Mouse (Mus musculus) forebrain, embryonic 11.5 days (tissue): ENCODE results near the gene 4930407I10Rik. TPM values are rescaled to one million over a fixed set of nuclear protein-coding genes. Genes with fewer than 3 reads are reported as not detected.
A peak's percentile ranks its signal among the peaks of the same experiment; 100 is the strongest.

Experiments used
- ATAC-seq: fragments of 200-750 bp; cut with Nextera tagmentation; replicated peaks from 2 replicates; pipeline ENCODE4 v1.8.0; 2017; ENCODE audit warnings: moderate TSS enrichment; ENCODE audit not compliant: low FRiP score
- DNase-seq: peaks from one replicate; pipeline ENCODE4 v3.0.0-alpha.2; 2017; ENCODE audit warnings: low spot score
- H3K27ac ChIP-seq: fragments of 300-500 bp; sonication (generic); 2 replicates; pipeline ENCODE4 v1.5.1; 2014; ENCODE audit warnings: low read depth, low read length
- H3K27me3 ChIP-seq: fragments of 300-500 bp; sonication (generic); 2 replicates; pipeline ENCODE4 v1.6.1; 2014; ENCODE audit warnings: mild to moderate bottlenecking, low read length, mixed read lengths; ENCODE audit not compliant: control insufficient read depth, insufficient read depth
- H3K36me3 ChIP-seq: fragments of 300-500 bp; sonication (generic); 2 replicates; pipeline ENCODE4 v1.6.1; 2014; ENCODE audit warnings: mild to moderate bottlenecking, low read length, moderate library complexity, mixed read lengths; ENCODE audit not compliant: control insufficient read depth, insufficient read depth
- H3K4me1 ChIP-seq: fragments of 300-500 bp; sonication (generic); replicated peaks from 2 replicates; pipeline ENCODE4 v1.6.1; 2014; ENCODE audit warnings: low read length, mixed read lengths; ENCODE audit not compliant: control insufficient read depth, insufficient read depth
- H3K4me2 ChIP-seq: fragments of 300-500 bp; sonication (generic); 2 replicates; pipeline ENCODE4 v1.6.1; 2014; ENCODE audit warnings: low read depth, mild to moderate bottlenecking, low read length, moderate library complexity, mixed read lengths; ENCODE audit not compliant: severe bottlenecking
- H3K4me3 ChIP-seq: fragments of 300-500 bp; sonication (generic); 2 replicates; pipeline ENCODE4 v1.5.1; 2014; ENCODE audit warnings: low read depth, low read length
- H3K9ac ChIP-seq: fragments of 300-500 bp; sonication (generic); 2 replicates; pipeline ENCODE4 v1.6.1; 2014; ENCODE audit warnings: low read length
- H3K9me3 ChIP-seq: fragments of 300-500 bp; sonication (generic); 2 replicates; pipeline ENCODE4 v1.6.1; 2016; ENCODE audit warnings: low read length, mixed read lengths; ENCODE audit not compliant: control insufficient read depth
- WGBS: fragments of 180-500 bp; shearing (Covaris S2); extraction: QIAGEN DNeasy Blood & Tissue Kit; methylation state at CpG from one replicate; pipeline ENCODE4 v1.1.7; 2014; 5-methylcytosine and 5-hydroxymethylcytosine counted together
- polyA plus RNA-seq: library from polyadenylated mRNA; unstranded; fragments of >200 nt; fragmentation: Nextera tagmentation; extraction: Ambion mirVana; gene quantifications from 2 replicates; pipeline ENCODE4 v1.2.1, GENCODE M21; 2014

4930407I10Rik gene
- polyA plus RNA-seq, 1 experiment from 2014 or later: not detected

- DNase-seq (no peak), ATAC-seq (no peak)
- Histone ChIP-seq H3K4me2 (no peak overlapping the region), H3K9me3 (no peaks in the 10 kb centered on the region), H3K27ac (no peak overlapping the region), H3K36me3 (peaks cover 2% of the 10 kb centered on the region; the same call in 1 of the 2 replicates), H3K27me3 (no peaks in the 10 kb centered on the region), H3K9ac (no peak overlapping the region), H3K4me1 (peaks cover 6% of the 10 kb centered on the region; the same call in 1 of the 2 replicates), H3K4me3 (no peak overlapping the region)
- WGBS: 97% methylated on average over 7 of the region's 7 CpGs
Observed at GRCm38 (mm10) chr15:82044166-82044784, 14.7 kb upstream of the 4930407I10Rik start.

- 0 out of 2 replicates have a peak, but pooled peaks have one; percentile 24 for ATAC-seq
- Histone ChIP-seq H3K4me3 (peak overlapping the region; percentile 92), H3K27ac (no peak overlapping the region), H3K27me3 (no peaks in the 10 kb centered on the region), H3K36me3 (no peaks in the 10 kb centered on the region), H3K9ac (peak overlapping the region; percentile 93), H3K9me3 (no peaks in the 10 kb centered on the region), H3K4me2 (peak overlapping the region; percentile 92), H3K4me1 (peaks cover 6% of the 10 kb centered on the region; the same call in 1 of the 2 replicates)
- WGBS: 4% methylated on average over 26 of the region's 26 CpGs
- DNase-seq: no peak
Observed at GRCm38 (mm10) chr15:82046246-82046891, 12.6 kb upstream of the 4930407I10Rik start.

DNA sequence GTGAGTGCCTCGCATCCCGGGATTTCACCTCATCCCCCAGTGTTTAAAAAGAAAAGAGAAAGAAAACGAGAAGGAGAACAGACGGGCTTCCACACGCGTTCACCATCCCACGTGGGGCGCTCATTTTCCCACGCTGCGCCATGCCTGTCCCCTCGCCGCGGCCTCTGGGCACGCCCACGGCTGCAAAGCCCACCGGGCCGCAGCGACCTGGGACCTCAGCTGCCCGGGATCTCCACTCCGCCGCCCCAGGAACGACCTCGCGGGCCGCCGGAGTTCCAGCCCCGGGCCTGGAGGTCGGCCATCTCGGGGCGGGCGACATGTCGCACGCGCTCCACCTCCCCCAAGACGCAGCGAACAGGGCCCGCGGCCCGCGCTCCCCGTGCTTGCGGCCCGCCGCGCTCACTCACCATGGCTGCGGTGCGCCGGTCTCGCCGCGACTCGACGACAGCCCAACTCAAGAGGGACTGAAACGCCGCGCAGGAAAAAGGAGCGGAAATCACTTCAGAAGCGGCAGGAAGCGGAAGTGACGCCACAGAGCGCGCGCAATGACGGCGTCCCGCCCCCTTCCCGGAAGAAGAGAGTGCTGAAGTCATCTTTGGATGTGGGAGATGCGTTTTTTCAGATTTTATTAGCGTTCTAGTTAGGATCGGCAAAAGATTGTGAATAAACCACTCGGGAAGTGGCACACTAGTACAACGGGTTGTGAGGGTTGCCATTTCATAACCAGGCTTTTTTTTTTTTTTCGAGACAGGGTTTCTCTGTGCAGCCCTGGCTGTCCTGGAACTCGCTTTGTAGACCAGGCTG lies 11.7 kb upstream of the 4930407I10Rik start, which contains the start of gene Snu13:
Snu13 (minus strand) TSS at position 519 of the 804 bp plus-strand sequence.
- under 1% methylated on average over 74 of the region's 74 CpGs for WGBS
- H3K4me1 ChIP-seq: peaks cover 6% of the 10 kb centered on the region; the same call in 1 of the 2 replicates
- peak within 1 kb of the TSS; percentile 92 for H3K4me3 ChIP-seq
- H3K36me3 ChIP-seq: no peaks in the 10 kb centered on the region
- ATAC-seq (peak; percentile 78), DNase-seq (peak; percentile 94)
- H3K4me2 ChIP-seq: peak within 1 kb of the TSS; percentile 92
- no peaks in the 10 kb centered on the region for H3K27me3 ChIP-seq
- peak within 1 kb of the TSS; percentile 93 for H3K9ac ChIP-seq
- H3K27ac ChIP-seq: peak within 1 kb of the TSS; percentile 37; the same call in 1 of the 2 replicates
- H3K9me3 ChIP-seq: no peaks in the 10 kb centered on the region

DNA sequence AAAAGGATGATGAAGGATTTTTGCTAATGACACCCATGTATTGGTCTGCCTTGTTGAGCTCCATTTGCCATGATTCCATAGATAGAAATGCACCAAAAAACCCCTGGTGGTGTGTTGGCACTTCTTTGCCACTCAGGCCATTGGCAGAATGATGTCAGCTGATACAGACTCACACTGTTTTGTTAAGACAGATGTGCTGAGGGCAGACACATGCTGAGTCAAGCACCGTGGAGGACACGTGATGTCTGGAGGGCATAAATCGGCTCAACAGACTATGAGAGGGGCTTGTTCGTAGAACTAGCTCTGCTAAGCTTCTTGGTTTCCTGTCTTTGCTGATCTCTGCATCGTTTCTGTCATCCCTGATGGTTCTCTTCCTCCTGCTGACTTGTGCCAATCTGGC lies 6.4 kb upstream of the 4930407I10Rik start:
- 74% methylated on average over 5 of the region's 5 CpGs for WGBS
- Histone ChIP-seq H3K9ac (no peak overlapping the region), H3K27ac (no peak overlapping the region), H3K4me1 (no peaks in the 10 kb centered on the region), H3K36me3 (no peaks in the 10 kb centered on the region), H3K4me2 (no peak overlapping the region), H3K9me3 (no peaks in the 10 kb centered on the region), H3K27me3 (no peaks in the 10 kb centered on the region), H3K4me3 (no peak overlapping the region)
- ATAC-seq: no peak
- no peak for DNase-seq

GRCm38 (mm10) chr15:82063909-82064308 lies 5.0 kb downstream of the 4930407I10Rik start:
- Histone ChIP-seq H3K9ac (no peak overlapping the region), H3K27me3 (peaks cover 6% of the 10 kb centered on the region)

DNA sequence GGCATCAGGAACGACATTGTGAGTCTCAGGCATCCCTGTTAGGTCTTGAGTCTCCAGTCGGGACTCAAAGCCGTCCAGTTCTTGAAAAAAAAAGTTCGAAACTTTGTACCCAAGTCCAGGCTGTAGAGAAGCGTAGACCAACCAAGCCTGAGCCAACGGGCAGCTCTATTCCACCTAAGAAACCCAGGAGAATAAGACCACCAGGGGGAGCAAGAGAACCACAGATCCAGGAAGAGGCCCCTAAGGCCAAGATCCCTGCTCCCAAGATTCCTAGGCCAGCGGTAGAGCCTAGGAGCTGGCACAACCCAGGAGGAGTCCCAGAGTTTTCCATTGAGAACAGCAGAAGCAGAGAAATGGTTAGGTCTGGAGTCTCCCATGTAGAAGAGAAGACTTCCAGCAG lies 6.6 kb downstream of the 4930407I10Rik start:
- DNase-seq (peak; percentile 80), ATAC-seq (no peak)
- H3K4me2 ChIP-seq: no peak overlapping the region
- no peak overlapping the region for H3K27ac ChIP-seq
- no peak overlapping the region for H3K9ac ChIP-seq
- H3K4me3 ChIP-seq: no peak overlapping the region
- no peaks in the 10 kb centered on the region; the same call in 1 of the 2 replicates for H3K9me3 ChIP-seq
- WGBS: 30% methylated on average over 7 of the region's 7 CpGs
- no peaks in the 10 kb centered on the region for H3K4me1 ChIP-seq
- H3K36me3 ChIP-seq: no peaks in the 10 kb centered on the region
- peaks cover 19% of the 10 kb centered on the region for H3K27me3 ChIP-seq

More at GRCm38 (mm10) chr15:82063909-82064308, 5.0 kb downstream of the 4930407I10Rik start:
- H3K4me2 ChIP-seq: no peak overlapping the region
- H3K9me3 ChIP-seq: no peaks in the 10 kb centered on the region
- H3K27ac ChIP-seq: no peak overlapping the region
- H3K36me3 ChIP-seq: no peaks in the 10 kb centered on the region
- H3K4me1 ChIP-seq: no peaks in the 10 kb centered on the region
- DNase-seq: no peak
- no peak overlapping the region for H3K4me3 ChIP-seq
- 80% methylated on average over 14 of the region's 14 CpGs for WGBS
- no peak for ATAC-seq

GRCm38 (mm10) chr15:82069898-82070297 lies 10.9 kb downstream of the 4930407I10Rik start, which contains the start of gene Mei1:
Gene Mei1, plus strand, starts transcription at chr15:82069996.
- H3K4me2 ChIP-seq: no peak within 1 kb of the TSS
- no peak within 1 kb of the TSS for H3K9ac ChIP-seq
- no peaks in the 10 kb centered on the region; the same call in 1 of the 2 replicates for H3K9me3 ChIP-seq
- no peak for ATAC-seq
- peak; percentile 58 for DNase-seq
- H3K36me3 ChIP-seq: no peaks in the 10 kb centered on the region
- H3K4me3 ChIP-seq: no peak within 1 kb of the TSS
- H3K4me1 ChIP-seq: no peaks in the 10 kb centered on the region
- H3K27ac ChIP-seq: no peak within 1 kb of the TSS
- peaks cover 22% of the 10 kb centered on the region for H3K27me3 ChIP-seq
- 30% methylated on average over 40 of the region's 40 CpGs for WGBS

DNA sequence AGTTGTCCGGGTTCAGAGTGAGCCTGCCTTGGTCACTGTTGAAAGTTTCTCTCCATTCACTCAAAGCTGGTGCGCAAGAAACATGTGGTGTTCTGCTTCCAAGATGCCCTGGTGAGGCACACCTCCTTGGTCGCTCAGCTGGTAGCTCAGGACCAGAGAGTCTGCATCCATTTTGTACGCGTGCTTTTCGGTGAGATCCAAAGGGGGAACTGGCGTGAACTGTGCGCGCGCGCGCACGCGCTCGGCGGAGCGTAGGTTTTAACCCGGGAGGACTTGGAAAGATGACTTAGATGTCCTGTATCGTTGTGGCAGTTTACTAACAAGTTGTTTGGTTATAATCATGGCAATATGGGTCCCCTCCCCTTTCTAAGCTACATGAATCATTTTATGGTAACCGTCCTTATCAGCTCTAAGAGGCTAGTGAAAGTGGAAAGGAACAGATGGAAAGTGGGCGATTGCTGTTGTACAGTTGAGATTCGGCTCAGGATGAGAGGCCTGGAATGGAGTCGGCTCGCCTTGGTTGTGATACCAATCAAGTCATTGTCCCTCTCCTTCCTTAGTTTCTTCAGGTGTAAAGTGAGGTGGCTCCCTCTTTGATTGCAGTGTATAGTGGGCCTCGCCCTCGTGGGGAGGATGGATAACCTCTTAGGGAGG lies 13.0 kb downstream of the 4930407I10Rik start:
- 92% methylated on average over 26 of the region's 26 CpGs for WGBS
- ATAC-seq (no peak), DNase-seq (no peak)
- no peaks in the 10 kb centered on the region; the same call in 1 of the 2 replicates for H3K9me3 ChIP-seq
- no peak overlapping the region for H3K4me2 ChIP-seq
- no peak overlapping the region for H3K9ac ChIP-seq
- no peak overlapping the region for H3K27ac ChIP-seq
- H3K4me1 ChIP-seq: no peaks in the 10 kb centered on the region
- H3K27me3 ChIP-seq: peaks cover 19% of the 10 kb centered on the region
- H3K4me3 ChIP-seq: no peak overlapping the region
- no peaks in the 10 kb centered on the region for H3K36me3 ChIP-seq
